Mouse (Mus musculus): Measurements from ENCODE around the gene Rab19.

GRCm38 (mm10) chr6:39344020-39344419 is 37.0 kb upstream of the Rab19 start:
- peak; percentile 98 for TF ChIP-seq CTCF (IDR thresholded peaks at IDR 0.05)
- TF ChIP-seq EP300 (IDR thresholded peaks at IDR 0.05), result no peak
